Mouse (Mus musculus) heart, embryonic 14.5 days (tissue): ENCODE data around the gene Nav3. TPM values are rescaled to one million over a fixed set of nuclear protein-coding genes. Genes with fewer than 3 reads are reported as not detected.

Experiments
- ATAC-seq: fragments of 200-750 bp; cut with Nextera tagmentation; 2 replicates; pipeline ENCODE4 v1.8.0; 2017; ENCODE audit warnings: low read depth, moderate TSS enrichment; ENCODE audit not compliant: insufficient number of reproducible peaks, insufficient read depth, low FRiP score
- H3K27ac ChIP-seq, 2 experiments: fragments of 200-500 bp in 1 of 2; fragments of 300-500 bp in 1 of 2; sonication (generic) in 1 of 2; replicated peaks in 1 of 2; 2 replicates each; pipeline ENCODE4 v1.5.1; 2012 to 2014; ENCODE audit warnings: low read depth in 2 of 2, low read length in 2 of 2, control low read depth in 1 of 2, mild to moderate bottlenecking in 1 of 2, mixed read lengths in 1 of 2; ENCODE audit not compliant: control insufficient read depth in 1 of 2, insufficient read depth in 1 of 2
- H3K27me3 ChIP-seq: fragments of 300-500 bp; sonication (generic); 2 replicates; pipeline ENCODE4 v1.6.1; 2014; ENCODE audit warnings: mild to moderate bottlenecking, low read length, control low read depth; ENCODE audit not compliant: control insufficient read depth, insufficient read depth
- H3K36me3 ChIP-seq: fragments of 300-500 bp; sonication (generic); 2 replicates; pipeline ENCODE4 v1.6.1; 2014; ENCODE audit warnings: mild to moderate bottlenecking, control low read depth, low read length, mixed read lengths; ENCODE audit not compliant: control insufficient read depth, insufficient read depth
- H3K4me1 ChIP-seq, 2 experiments: fragments of 200-500 bp in 1 of 2; fragments of 300-500 bp in 1 of 2; sonication (generic) in 1 of 2; 2 replicates each; pipeline ENCODE4 v1.6.1; 2012 to 2014; ENCODE audit warnings: low read length in 2 of 2, control low read depth in 1 of 2, mixed read lengths in 1 of 2; ENCODE audit not compliant: control insufficient read depth in 2 of 2, insufficient read depth in 2 of 2
- H3K4me2 ChIP-seq: fragments of 300-500 bp; sonication (generic); 2 replicates; pipeline ENCODE4 v1.6.1; 2014; ENCODE audit warnings: mild to moderate bottlenecking, low read length
- H3K4me3 ChIP-seq, 2 experiments: fragments of 200-500 bp in 1 of 2; fragments of 300-500 bp in 1 of 2; sonication (generic) in 1 of 2; 2 replicates each; pipeline ENCODE4 v1.5.1; 2012 to 2014; ENCODE audit warnings: low read length in 2 of 2, mild to moderate bottlenecking in 2 of 2, control low read depth in 1 of 2, low read depth in 1 of 2, moderate library complexity in 1 of 2; ENCODE audit not compliant: control insufficient read depth in 1 of 2, insufficient read depth in 1 of 2
- H3K9ac ChIP-seq: fragments of 300-500 bp; sonication (generic); 2 replicates; pipeline ENCODE4 v1.6.1; 2014; ENCODE audit warnings: mild to moderate bottlenecking, low read length
- H3K9me3 ChIP-seq: fragments of 300-500 bp; sonication (generic); 2 replicates; pipeline ENCODE4 v1.6.1; 2016; ENCODE audit warnings: low read length, control low read depth; ENCODE audit not compliant: control insufficient read depth
- WGBS: fragments of 180-500 bp; shearing (Covaris S2); extraction: QIAGEN DNeasy Blood & Tissue Kit; methylation state at CpG from one replicate; pipeline ENCODE4 v1.1.7; 2014; 5-methylcytosine and 5-hydroxymethylcytosine counted together
- polyA plus RNA-seq: library from polyadenylated mRNA; unstranded; fragments of >200 nt; fragmentation: Nextera tagmentation; extraction: Ambion mirVana; gene quantifications from 2 replicates; pipeline ENCODE4 v1.2.1, GENCODE M21; 2014

The Nav3 gene
- polyA plus RNA-seq, 1 experiment from 2014 or later: 4.2 TPM

DNA sequence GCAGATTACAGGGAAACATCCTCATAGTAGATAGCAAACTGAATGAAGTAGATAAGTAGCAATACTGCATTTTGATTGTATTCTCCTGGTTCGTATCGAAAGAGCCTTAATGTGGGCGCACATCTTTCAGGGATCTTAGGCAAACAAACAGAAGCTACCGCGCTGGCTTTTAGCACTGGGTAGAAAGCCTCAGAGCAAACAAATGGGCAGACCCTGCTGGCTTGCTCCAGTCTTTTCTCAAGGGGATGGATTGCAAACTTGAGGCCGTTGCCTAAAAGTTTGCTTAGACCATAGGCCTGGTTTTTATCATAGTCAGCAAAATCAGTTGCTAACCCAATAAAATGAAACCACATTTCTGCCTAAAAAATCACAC is 549.6 kb downstream of the Nav3 start:
- H3K4me2 ChIP-seq: no peak overlapping the region
- ATAC-seq: no peak
- H3K4me1 ChIP-seq: peaks cover 0 to 2% of the 10 kb centered on the region in 2 experiments; a peak in 1 of 4 replicates
- no peaks in the 10 kb centered on the region for H3K27me3 ChIP-seq
- no peaks in the 10 kb centered on the region for H3K36me3 ChIP-seq
- 19% methylated on average over 6 of the region's 6 CpGs for WGBS
- H3K9ac ChIP-seq: no peak overlapping the region
- H3K4me3 ChIP-seq: no peak overlapping the region
- no peak overlapping the region for H3K27ac ChIP-seq
- no peaks in the 10 kb centered on the region for H3K9me3 ChIP-seq

DNA sequence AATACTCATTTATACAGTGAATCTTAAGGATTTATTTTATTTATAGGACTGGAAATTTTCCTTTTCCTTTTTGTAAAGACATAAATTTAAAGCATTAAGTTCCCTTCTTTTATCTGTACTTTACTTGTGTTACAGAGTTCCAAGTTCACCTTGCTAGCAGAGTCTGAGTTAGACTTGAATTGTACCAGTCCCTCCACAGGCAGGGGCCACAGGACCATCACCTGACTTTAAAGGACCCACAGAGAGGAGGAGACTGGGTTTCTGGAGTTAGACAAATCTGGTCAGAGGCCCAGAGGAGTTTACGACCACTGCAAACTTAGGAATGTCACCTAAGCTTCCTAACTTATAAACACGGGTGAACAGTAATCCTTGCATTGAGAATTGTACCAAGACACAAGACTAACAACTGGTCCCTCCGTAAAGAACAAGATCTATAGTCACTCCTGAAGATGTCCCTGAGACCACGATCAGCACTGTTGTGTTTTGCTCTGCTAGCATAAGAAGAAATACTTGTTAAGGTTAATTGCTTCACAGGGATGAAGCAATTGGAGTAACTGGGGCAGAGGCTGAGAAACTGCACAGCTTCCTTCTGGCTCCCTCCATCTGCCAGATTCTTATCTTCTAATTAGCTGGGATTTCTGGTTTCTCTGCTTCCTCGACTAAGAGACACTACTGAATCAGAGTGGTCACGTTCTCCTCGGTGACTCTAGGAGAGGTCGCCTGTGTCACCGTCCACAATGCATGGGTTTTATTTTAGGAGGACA is 550.2 kb downstream of the Nav3 start:
- H3K4me1 ChIP-seq: peaks cover 0 to 2% of the 10 kb centered on the region in 2 experiments; a peak in 1 of 4 replicates
- no peaks in the 10 kb centered on the region for H3K9me3 ChIP-seq
- no peak overlapping the region for H3K4me2 ChIP-seq
- no peaks in the 10 kb centered on the region for H3K27me3 ChIP-seq
- no peak overlapping the region for H3K27ac ChIP-seq
- no peak for ATAC-seq
- no peak overlapping the region for H3K4me3 ChIP-seq
- 29% methylated on average over 9 of the region's 9 CpGs for WGBS
- no peaks in the 10 kb centered on the region for H3K36me3 ChIP-seq
- H3K9ac ChIP-seq: no peak overlapping the region

DNA sequence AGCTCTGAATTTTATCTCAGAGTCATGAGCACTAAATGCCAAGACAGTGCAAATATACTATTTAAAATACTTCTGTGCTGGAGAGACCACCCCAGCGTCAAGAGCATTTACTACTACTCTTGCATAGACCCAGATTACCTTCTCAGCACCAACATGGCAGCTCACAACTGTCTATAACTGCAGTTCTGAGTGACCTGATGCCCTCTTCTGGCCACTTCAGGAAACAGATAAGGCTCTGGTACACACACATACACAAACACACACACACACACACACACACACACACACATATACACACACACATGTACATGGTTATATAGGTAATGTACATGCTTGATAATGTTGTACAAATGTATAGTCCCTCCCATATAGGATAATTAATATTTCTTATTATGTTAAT is 551.2 kb downstream of the Nav3 start:
- no peak overlapping the region for H3K27ac ChIP-seq
- no peak overlapping the region for H3K4me3 ChIP-seq
- H3K4me1 ChIP-seq: peaks cover 0 to 2% of the 10 kb centered on the region in 2 experiments; a peak in 1 of 4 replicates
- ATAC-seq: no peak
- H3K36me3 ChIP-seq: no peaks in the 10 kb centered on the region
- no peaks in the 10 kb centered on the region for H3K27me3 ChIP-seq
- H3K9ac ChIP-seq: no peak overlapping the region
- no peak overlapping the region for H3K4me2 ChIP-seq
- H3K9me3 ChIP-seq: no peaks in the 10 kb centered on the region
- WGBS: 73% methylated on average over 1 of the region's 1 CpGs

DNA sequence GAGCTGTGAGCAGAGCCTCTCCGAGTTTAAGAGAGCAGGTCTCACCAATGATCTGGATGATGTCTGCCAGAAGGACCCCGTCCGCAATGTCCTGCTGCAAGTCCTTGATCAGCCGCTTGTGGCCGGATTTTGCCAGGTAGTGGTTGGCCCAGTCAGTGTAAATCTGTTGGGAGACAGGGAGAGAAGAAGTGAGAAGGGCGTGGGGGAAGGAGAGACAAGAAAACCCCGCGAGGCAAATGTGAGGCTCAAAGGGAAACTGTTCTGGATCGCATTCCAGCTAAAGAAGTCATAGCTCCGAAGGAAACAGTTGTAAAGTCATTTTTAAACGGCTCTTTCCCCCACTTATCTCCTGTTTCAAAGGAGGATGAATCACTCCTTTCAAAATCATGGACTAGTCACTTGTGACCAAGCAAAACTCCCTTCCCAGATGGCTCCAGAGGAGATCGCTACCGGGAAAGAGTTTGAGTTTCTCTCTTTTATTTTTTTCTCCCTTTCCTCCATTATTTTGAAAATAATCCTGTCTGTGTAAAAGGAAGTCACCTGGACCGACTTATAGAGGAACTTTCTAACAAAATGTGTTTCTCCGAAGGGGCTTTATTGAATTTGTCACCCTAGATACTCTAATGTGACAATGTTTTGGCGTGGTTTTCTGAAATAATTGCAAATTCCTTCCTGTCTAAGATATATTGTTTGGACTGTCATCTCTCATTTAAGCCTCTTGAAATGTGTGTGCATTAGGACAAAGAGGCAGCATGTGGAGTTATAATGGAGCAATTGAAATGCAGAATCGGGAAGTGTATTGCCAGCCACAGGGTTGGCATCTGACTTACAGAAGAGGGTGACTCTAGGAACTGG is 552.1 kb downstream of the Nav3 start:
- no peak for ATAC-seq
- 64% methylated on average over 17 of the region's 17 CpGs for WGBS
- Histone ChIP-seq H3K9me3 (no peaks in the 10 kb centered on the region), H3K27me3 (no peaks in the 10 kb centered on the region), H3K9ac (no peak overlapping the region), H3K4me2 (peak overlapping the region; percentile 24), H3K4me1 (peaks cover 0 to 2% of the 10 kb centered on the region in 2 experiments; a peak in 1 of 4 replicates), H3K27ac (peak overlapping the region in 1 of 2 experiments; percentile 20; a peak in 1 of 4 replicates), H3K36me3 (no peaks in the 10 kb centered on the region), H3K4me3 (no peak overlapping the region)

DNA sequence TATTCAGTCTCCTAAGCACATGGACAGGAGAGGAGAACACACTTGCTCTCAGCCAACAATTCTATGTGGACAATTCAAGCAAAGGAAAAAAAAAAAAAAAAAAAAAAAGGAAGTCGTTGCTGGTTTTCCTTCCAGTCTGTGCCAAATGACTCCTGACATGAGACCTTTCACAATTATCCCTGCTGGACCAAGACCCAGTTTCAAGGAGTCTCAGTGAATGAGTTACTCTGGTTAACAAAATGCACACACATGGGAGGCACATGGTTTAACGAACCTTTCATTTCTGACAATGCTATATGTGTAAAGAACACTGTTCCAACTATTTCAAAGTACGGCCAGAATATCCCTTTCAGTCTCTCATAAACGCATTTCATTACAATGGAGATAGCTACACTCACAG is 552.8 kb downstream of the Nav3 start:
- Histone ChIP-seq H3K9ac (no peak overlapping the region), H3K36me3 (no peaks in the 10 kb centered on the region), H3K4me1 (peaks cover 0 to 2% of the 10 kb centered on the region in 2 experiments; a peak in 1 of 4 replicates), H3K9me3 (no peaks in the 10 kb centered on the region), H3K27ac (no peak overlapping the region; a peak in 1 of 4 replicates), H3K4me3 (no peak overlapping the region), H3K4me2 (peak overlapping the region; percentile 24; the same call in 1 of the 2 replicates), H3K27me3 (no peaks in the 10 kb centered on the region)
- no peak for ATAC-seq
- 85% methylated on average over 4 of the region's 4 CpGs for WGBS

DNA sequence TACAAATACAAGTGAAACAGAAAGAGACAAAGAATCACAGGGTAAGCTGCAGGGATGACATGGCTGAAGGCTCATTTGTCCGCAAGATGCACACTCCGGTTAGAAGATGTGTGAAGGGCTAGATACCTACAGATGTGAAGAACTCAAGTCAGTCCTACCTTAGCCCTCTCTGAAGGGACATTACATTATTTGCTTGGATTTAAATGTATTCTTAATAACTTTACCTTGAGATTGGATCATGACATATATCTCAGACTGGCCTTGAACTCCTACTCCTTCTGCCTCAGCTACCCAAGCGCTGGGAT is 566.9 kb downstream of the Nav3 start:
- H3K4me1 ChIP-seq: no peaks in the 10 kb centered on the region
- no peak overlapping the region for H3K4me2 ChIP-seq
- no peak overlapping the region for H3K4me3 ChIP-seq
- ATAC-seq: no peak
- no peaks in the 10 kb centered on the region for H3K36me3 ChIP-seq
- no peaks in the 10 kb centered on the region for H3K9me3 ChIP-seq
- no peak overlapping the region for H3K9ac ChIP-seq
- H3K27me3 ChIP-seq: no peaks in the 10 kb centered on the region
- H3K27ac ChIP-seq: no peak overlapping the region
- WGBS: 86% methylated on average over 3 of the region's 3 CpGs

DNA sequence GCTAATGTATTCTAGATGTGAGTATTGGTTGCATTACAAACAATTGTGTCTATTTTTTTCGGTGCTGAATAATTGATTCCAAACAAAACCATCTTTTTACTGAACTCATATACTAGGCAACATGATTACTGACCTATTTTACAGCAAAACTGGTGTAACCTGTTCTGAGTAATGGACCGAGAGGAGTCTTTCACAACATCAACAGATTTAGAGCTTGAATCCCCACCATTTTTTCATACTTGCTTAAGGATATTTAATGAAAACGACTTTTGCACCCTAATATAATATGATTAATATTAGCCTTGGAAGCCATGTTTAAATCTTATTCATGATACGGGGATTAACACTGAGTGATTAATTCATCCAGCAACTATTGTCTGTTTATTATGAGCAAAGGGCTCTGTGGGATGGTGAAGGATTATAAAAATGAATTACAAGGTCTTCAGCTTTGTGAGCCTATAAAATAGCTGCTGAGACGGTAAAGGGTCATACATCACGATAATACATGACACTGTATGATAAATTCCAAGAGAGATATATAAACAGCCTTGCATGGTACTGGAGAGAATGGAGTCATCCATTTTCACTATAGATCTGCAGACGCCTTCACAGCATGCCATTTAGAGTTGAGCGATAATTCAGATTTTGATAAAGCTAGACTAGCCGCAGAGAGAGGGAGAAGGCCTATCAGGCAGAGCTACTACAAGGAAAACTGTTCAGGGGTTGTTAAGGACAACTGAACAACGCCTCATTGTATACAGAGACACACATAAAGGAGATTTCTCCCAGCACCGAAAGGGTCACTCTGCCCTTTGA is 567.4 kb downstream of the Nav3 start:
- no peaks in the 10 kb centered on the region for H3K9me3 ChIP-seq
- no peak overlapping the region for H3K4me3 ChIP-seq
- 77% methylated on average over 11 of the region's 11 CpGs for WGBS

More for the DNA sequence above, 567.4 kb downstream of the Nav3 start:
- no peak overlapping the region for H3K27ac ChIP-seq
- H3K9ac ChIP-seq: no peak overlapping the region
- no peaks in the 10 kb centered on the region for H3K36me3 ChIP-seq
- H3K27me3 ChIP-seq: no peaks in the 10 kb centered on the region
- ATAC-seq: no peak
- H3K4me2 ChIP-seq: no peak overlapping the region
- no peaks in the 10 kb centered on the region for H3K4me1 ChIP-seq
